Mouse (Mus musculus) testis, adult 2 months (tissue): ENCODE data around the gene Brca2. TPM values are rescaled to one million over a fixed set of nuclear protein-coding genes. Genes with fewer than 3 reads are reported as not detected.
A peak's percentile ranks its signal among the peaks of the same experiment; 100 is the strongest.
"Not testable (repeated sequence)": the region's sequence is repeated elsewhere in the genome, so short reads cannot be mapped to it uniquely, and the experiment has no call there.

Source experiments
- H3K27ac ChIP-seq: fragments of 200-500 bp; 2 replicates; pipeline ENCODE4 v1.5.1; 2012; ENCODE audit warnings: low read depth, low read length; ENCODE audit not compliant: control insufficient read depth, insufficient read depth
- H3K27me3 ChIP-seq: fragments of 200-500 bp; 2 replicates; pipeline ENCODE4 v1.6.1; 2012; ENCODE audit warnings: mild to moderate bottlenecking, low read length, moderate library complexity; ENCODE audit not compliant: control insufficient read depth, insufficient read depth
- H3K36me3 ChIP-seq: fragments of 200-500 bp; 2 replicates; pipeline ENCODE4 v1.6.1; 2012; ENCODE audit warnings: mild to moderate bottlenecking, low read length; ENCODE audit not compliant: control insufficient read depth, insufficient read depth
- H3K4me1 ChIP-seq: fragments of 200-500 bp; 2 replicates; pipeline ENCODE4 v1.6.1; 2012; ENCODE audit warnings: low read length; ENCODE audit not compliant: control insufficient read depth, insufficient read depth
- H3K4me3 ChIP-seq: fragments of 200-500 bp; 2 replicates; pipeline ENCODE4 v1.5.1; 2012; ENCODE audit warnings: low read depth, mild to moderate bottlenecking, low read length, moderate library complexity, mixed read lengths; ENCODE audit not compliant: control insufficient read depth
- CTCF ChIP-seq: fragments of 200-500 bp; IDR thresholded peaks from 2 replicates; pipeline ENCODE4 v1.5.1; 2012; ENCODE audit warnings: low read depth, mild to moderate bottlenecking, inconsistent platforms, low read length, moderate library complexity; ENCODE audit not compliant: control insufficient read depth, insufficient read depth, insufficient replicate concordance
- POLR2A ChIP-seq: fragments of 200-500 bp; IDR thresholded peaks from 2 replicates; pipeline ENCODE4 v1.6.1; 2012; ENCODE audit warnings: low read depth, mild to moderate bottlenecking, inconsistent platforms, low read length, moderate library complexity; ENCODE audit not compliant: control insufficient read depth
- polyA plus RNA-seq: library from polyadenylated mRNA; depleted of rRNA; stranded (reverse); fragments of >200 nt; gene quantifications from 2 replicates; pipeline ENCODE4 v1.2.3, GENCODE M21; 2012; rRNA removed

The Brca2 gene
- polyA plus RNA-seq = 27.5 and 27.9 TPM in 2 replicates

DNA sequence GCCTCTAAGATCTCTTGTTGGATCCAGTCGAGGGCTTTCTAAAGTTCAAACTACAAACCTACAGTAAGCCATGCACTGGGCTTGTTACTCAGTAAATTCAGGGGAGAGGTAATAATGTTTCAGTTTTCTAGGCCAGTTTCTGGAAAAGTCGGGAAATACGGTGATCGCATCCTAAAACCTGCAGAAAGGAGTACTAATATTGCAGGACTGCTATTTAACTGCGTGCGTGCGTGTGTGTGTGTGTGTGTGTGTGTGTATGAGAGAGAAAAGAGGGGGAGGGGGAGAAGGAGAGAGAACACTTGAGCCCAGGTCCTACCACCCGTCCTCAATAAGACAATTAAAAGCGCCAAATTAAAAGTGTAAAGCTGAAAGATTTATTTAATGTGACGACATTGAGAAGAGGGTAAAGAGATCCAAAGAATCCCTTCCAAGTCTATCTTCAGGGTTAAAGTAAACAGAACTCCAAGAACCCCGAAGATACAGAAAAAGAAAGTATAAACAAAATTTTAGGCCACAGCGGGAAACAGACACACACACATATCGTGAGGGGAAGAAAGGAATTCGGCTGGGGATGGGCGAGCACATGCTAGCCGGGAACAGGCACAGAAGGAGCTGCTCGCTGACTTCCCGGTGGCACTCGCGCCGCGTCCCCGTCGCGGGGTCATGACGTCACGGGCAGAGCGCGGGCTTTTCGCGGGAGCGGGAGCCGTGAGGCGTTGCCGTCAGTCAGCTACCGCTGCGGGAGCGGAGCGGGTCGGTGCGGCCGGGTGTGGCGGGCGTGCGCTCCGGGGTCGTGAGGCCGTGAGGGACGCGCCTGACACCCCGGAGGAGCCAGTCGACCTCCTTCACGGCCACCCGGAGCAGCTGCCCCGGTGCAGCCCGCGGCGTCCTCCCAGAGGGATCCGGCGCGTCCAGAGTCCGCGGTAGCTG is at the start of gene Brca2:
Brca2 (plus strand) TSS at position 694 of the 930 bp plus-strand sequence.
- no peaks in the 10 kb centered on the region for H3K27me3 ChIP-seq
- H3K4me3 ChIP-seq = peak within 1 kb of the TSS; percentile 94
- TF ChIP-seq POLR2A = peak; percentile 88
- TF ChIP-seq CTCF = 0 out of 2 replicates have a peak, but pooled peaks have one; percentile 3
- H3K27ac ChIP-seq = peak within 1 kb of the TSS; percentile 73
- H3K36me3 ChIP-seq = no peaks in the 10 kb centered on the region; the same call in 1 of the 2 replicates
- H3K4me1 ChIP-seq = no peaks in the 10 kb centered on the region; the same call in none of the 2 replicates

DNA sequence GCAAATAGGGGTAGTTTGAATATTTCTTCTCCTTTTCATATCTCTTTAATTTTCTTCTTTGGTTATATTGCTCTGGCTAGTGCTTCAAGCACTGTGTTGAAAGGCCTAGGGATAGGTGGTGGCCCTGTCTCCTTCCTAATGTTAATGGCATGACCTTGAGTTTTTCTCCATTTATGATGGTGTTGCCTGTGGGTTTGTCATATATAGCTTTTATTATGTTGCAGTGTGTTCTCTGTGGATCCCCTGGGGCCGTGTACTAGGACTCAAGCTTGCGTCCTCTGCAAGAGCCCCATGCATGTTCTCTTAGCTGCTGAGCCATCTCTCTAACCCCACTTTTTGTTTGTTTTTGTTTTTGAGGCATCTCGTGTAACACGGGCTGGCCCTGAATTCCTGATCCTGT is 45.1 kb upstream of the Brca2 start:
- Histone ChIP-seq H3K27ac (no peak overlapping the region), H3K4me3 (no peak overlapping the region), H3K4me1 (no peaks in the 10 kb centered on the region), H3K27me3 (no peaks in the 10 kb centered on the region), H3K36me3 (no peaks in the 10 kb centered on the region)
- TF ChIP-seq POLR2A (no peak), CTCF (no peak)

DNA sequence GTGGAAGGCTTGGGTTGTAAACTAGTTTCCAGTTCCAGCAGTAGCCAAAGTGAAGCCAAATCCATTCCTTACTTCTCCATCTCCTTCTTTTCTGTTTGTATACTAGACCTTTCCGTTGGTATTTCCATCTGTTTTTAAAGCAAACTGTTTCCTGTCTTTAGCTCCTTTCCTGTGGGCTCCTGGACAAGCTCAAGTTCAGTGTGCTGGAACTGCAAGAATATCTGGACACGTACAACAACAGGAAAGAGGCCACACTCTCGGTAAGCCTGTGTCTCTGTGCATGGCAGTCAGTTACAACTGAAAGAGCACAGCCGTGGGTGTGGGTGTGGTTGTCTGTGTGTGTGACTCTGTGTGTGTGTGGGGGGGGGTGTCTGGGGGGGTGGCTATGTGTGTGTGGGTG is 43.8 kb upstream of the Brca2 start:
- Histone ChIP-seq H3K27me3 (no peaks in the 10 kb centered on the region), H3K27ac (no peak overlapping the region), H3K36me3 (no peaks in the 10 kb centered on the region), H3K4me3 (no peak overlapping the region), H3K4me1 (no peaks in the 10 kb centered on the region)
- TF ChIP-seq CTCF = no peak
- no peak for TF ChIP-seq POLR2A

DNA sequence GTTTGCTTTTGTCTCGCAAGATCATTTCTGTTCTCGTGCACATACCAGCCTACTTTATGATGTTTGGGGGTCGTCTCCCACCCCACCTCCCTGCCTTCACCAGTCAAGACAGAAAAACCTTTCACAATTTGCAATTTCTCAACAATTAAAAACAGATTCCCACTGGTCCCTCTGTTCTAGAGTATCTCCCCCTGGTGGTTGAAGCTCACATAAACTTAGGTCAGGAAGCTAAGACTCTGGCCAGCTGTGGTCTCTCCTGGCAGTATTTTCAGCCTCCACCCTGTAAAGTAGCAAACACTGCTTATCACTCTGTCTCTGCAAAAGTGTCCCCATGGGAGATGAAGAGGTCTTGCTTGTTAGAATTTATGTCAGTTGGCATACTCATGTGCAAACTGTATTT is 37.2 kb upstream of the Brca2 start:
- H3K4me1 ChIP-seq = no peaks in the 10 kb centered on the region
- H3K27me3 ChIP-seq = no peaks in the 10 kb centered on the region
- H3K4me3 ChIP-seq = no peak overlapping the region
- no peaks in the 10 kb centered on the region for H3K36me3 ChIP-seq
- H3K27ac ChIP-seq = no peak overlapping the region
- TF ChIP-seq POLR2A = no peak
- TF ChIP-seq CTCF = no peak

DNA sequence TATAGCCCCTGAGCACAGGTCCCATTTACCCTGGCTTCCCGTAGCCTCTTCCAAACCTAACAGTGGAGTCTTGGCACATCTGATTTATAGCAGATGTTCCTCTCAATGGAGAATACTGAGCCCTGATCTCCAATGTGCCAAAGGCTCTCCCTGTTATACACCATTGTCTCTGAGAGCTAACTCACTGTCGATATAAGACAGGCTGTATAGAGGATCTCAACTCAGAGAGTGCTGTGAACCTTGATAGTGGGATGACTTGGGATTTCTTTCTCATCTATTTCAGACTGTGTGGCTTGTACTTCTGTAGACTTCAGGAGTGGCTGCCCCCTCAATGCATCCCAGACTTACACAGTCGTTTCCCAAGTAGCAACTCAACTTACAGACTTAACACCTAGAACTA is 32.1 kb upstream of the Brca2 start:
- Histone ChIP-seq H3K27me3 (no peaks in the 10 kb centered on the region), H3K4me1 (no peaks in the 10 kb centered on the region), H3K27ac (no peak overlapping the region), H3K4me3 (no peak overlapping the region), H3K36me3 (no peaks in the 10 kb centered on the region)
- TF ChIP-seq CTCF (no peak), POLR2A (no peak)

DNA sequence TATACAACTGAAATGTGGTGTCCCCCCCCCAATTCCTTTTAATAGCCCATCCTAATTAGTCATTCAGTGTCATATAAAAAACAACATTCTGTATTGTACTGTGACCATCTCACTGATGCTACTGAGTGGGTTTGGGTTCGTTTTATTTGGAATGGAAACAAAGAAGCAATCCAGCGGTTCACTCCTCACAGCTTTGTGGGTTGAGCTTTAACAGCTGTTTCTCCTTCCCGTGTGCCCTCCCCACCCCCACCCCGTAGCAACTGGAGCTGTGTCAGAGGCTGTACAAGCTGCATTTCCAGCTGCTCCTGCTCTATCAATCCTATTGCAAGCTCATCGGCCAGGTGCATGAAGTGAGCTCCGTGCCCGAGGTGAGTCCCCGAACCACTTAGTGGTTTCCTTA is 31.6 kb upstream of the Brca2 start:
- Histone ChIP-seq H3K4me3 (no peak overlapping the region), H3K27me3 (no peaks in the 10 kb centered on the region), H3K4me1 (peaks cover 3% of the 10 kb centered on the region), H3K36me3 (no peaks in the 10 kb centered on the region), H3K27ac (no peak overlapping the region)
- TF ChIP-seq POLR2A = no peak
- TF ChIP-seq CTCF = no peak

DNA sequence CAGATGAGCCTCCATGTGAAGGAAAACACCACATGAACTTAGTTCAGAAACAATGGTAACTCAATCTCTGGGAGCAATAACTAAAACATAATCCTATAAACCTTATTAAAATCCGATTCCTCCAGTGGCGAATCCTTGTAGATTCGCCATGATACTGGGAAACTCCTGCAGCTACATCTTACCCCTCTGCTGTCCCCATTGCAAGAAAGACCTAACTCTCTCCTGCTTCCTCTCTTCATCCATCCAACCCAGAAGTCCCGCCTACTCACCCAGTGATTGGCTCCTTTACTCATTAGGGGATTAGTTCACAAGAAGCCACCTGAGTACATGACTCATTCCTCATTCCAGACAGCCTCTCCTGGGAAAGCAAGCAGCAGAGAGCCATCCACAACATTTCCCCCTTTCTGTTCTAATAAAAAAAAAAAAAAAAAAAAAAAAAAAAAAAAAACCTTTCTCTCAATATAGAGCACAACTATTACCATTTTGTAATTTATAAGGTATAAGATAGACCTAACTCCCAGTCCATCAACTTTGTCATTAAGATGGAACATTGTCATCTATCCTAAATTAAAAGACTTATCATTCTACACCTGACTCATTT is 30.8 kb upstream of the Brca2 start:
- H3K27me3 ChIP-seq, H3K4me3 ChIP-seq, H3K4me1 ChIP-seq, H3K27ac ChIP-seq, H3K36me3 ChIP-seq: not testable (repeated sequence)
